Mouse (Mus musculus) lung, adult 2 months (tissue): ENCODE data around the gene Tha1.

ENCODE experiments used
- CTCF ChIP-seq: fragments of 200-500 bp; IDR thresholded peaks from 2 replicates; pipeline ENCODE4 v1.5.1; 2011; ENCODE audit warnings: mild to moderate bottlenecking, low read length, control low read depth; ENCODE audit not compliant: insufficient read depth
- POLR2A ChIP-seq: fragments of 200-500 bp; IDR thresholded peaks from 2 replicates; pipeline ENCODE4 v1.6.1; 2011; ENCODE audit warnings: low read depth, mild to moderate bottlenecking, control low read depth, low read length, borderline replicate concordance; ENCODE audit errors: extremely low read depth

GRCm38 (mm10) chr11:117896533-117896932 lies 23.3 kb upstream of the Tha1 start:
- TF ChIP-seq CTCF (no peak), POLR2A (no peak)
